Mouse (Mus musculus): ENCODE data around the gene Adprhl2. TPM values are rescaled to one million over a fixed set of nuclear protein-coding genes. Genes with fewer than 3 reads are reported as not detected.

Adprhl2 gene
- polyA plus RNA-seq, 1 experiment from 2014 or later, result 61.0 TPM

GRCm38 (mm10) chr4:126300916-126301583 lies 20.5 kb downstream of the Adprhl2 start:
- Histone ChIP-seq H3K9ac (ENCODE audit: low read length) (peak overlapping the region; percentile 51), H3K36me3 (ENCODE audit: control insufficient read depth, insufficient read depth, low read length) (no peaks in the 10 kb centered on the region), H3K4me1 (replicated peaks; ENCODE audit: control insufficient read depth, insufficient read depth, low read length) (peaks cover 22% of the 10 kb centered on the region), H3K27me3 (ENCODE audit: control insufficient read depth, insufficient read depth, low read depth, low read length) (peaks cover 37% of the 10 kb centered on the region), H3K9me3 (ENCODE audit: control insufficient read depth, low read length) (peaks cover 2% of the 10 kb centered on the region; the same call in 1 of the 2 replicates), H3K4me2 (ENCODE audit: low read depth, low read length) (peak overlapping the region; percentile 79), H3K27ac (ENCODE audit: low read length) (no peak overlapping the region), H3K4me3 (ENCODE audit: low read length) (peak overlapping the region; percentile 50)
- WGBS, result 1% methylated on average over 47 of the region's 50 CpGs
- 0 out of 2 replicates have a peak, but pooled peaks have one; percentile 16 for ATAC-seq (ENCODE audit: low read depth)

- 2% methylated on average over 34 of the region's 34 CpGs for WGBS
- ATAC-seq (ENCODE audit: low read depth), result peak; percentile 71
- Histone ChIP-seq H3K9ac (ENCODE audit: low read length) (peak overlapping the region; percentile 46), H3K9me3 (ENCODE audit: control insufficient read depth, low read length) (no peaks in the 10 kb centered on the region), H3K36me3 (ENCODE audit: control insufficient read depth, insufficient read depth, low read length) (no peaks in the 10 kb centered on the region), H3K27me3 (ENCODE audit: control insufficient read depth, insufficient read depth, low read depth, low read length) (peaks cover 25% of the 10 kb centered on the region), H3K4me2 (ENCODE audit: low read depth, low read length) (peak overlapping the region; percentile 68), H3K27ac (ENCODE audit: low read length) (peak overlapping the region; percentile 37; the same call in 1 of the 2 replicates), H3K4me3 (ENCODE audit: low read length) (peak overlapping the region; percentile 43), H3K4me1 (replicated peaks; ENCODE audit: control insufficient read depth, insufficient read depth, low read length) (peaks cover 20% of the 10 kb centered on the region)
Measured at GRCm38 (mm10) chr4:126296617-126297101, 24.8 kb downstream of the Adprhl2 start.

GRCm38 (mm10) chr4:126295937-126296336 lies 25.6 kb downstream of the Adprhl2 start:
- Histone ChIP-seq H3K27ac (ENCODE audit: low read length) (no peak overlapping the region), H3K4me3 (ENCODE audit: low read length) (no peak overlapping the region), H3K27me3 (ENCODE audit: control insufficient read depth, insufficient read depth, low read depth, low read length) (peaks cover 18% of the 10 kb centered on the region), H3K9ac (ENCODE audit: low read length) (no peak overlapping the region), H3K4me1 (replicated peaks; ENCODE audit: control insufficient read depth, insufficient read depth, low read length) (peaks cover 15% of the 10 kb centered on the region), H3K4me2 (ENCODE audit: low read depth, low read length) (0 out of 2 replicates have a peak overlapping the region, but pooled peaks have one; percentile 68), H3K9me3 (ENCODE audit: control insufficient read depth, low read length) (no peaks in the 10 kb centered on the region), H3K36me3 (ENCODE audit: control insufficient read depth, insufficient read depth, low read length) (no peaks in the 10 kb centered on the region)
- 41% methylated on average over 4 of the region's 4 CpGs for WGBS
- no peak for ATAC-seq (ENCODE audit: low read depth)

- no peak overlapping the region for H3K27ac ChIP-seq (ENCODE audit: low read length)
- peaks cover 12% of the 10 kb centered on the region; the same call in 1 of the 2 replicates for H3K4me1 ChIP-seq (replicated peaks; ENCODE audit: control insufficient read depth, insufficient read depth, low read length)
- ATAC-seq (ENCODE audit: low read depth), result no peak
- no peaks in the 10 kb centered on the region for H3K36me3 ChIP-seq (ENCODE audit: control insufficient read depth, insufficient read depth, low read length)
- H3K9me3 ChIP-seq (ENCODE audit: control insufficient read depth, low read length), result no peaks in the 10 kb centered on the region
- no peak overlapping the region for H3K4me2 ChIP-seq (ENCODE audit: low read depth, low read length)
- H3K4me3 ChIP-seq (ENCODE audit: low read length), result no peak overlapping the region
- peaks cover 10% of the 10 kb centered on the region for H3K27me3 ChIP-seq (ENCODE audit: control insufficient read depth, insufficient read depth, low read depth, low read length)
- WGBS, result 55% methylated on average over 6 of the region's 6 CpGs
- no peak overlapping the region for H3K9ac ChIP-seq (ENCODE audit: low read length)
Measured at GRCm38 (mm10) chr4:126295152-126295551, 26.4 kb downstream of the Adprhl2 start.

GRCm38 (mm10) chr4:126291196-126291595 lies 30.3 kb downstream of the Adprhl2 start:
- no peaks in the 10 kb centered on the region for H3K9me3 ChIP-seq (ENCODE audit: control insufficient read depth, low read length)
- H3K9ac ChIP-seq (ENCODE audit: low read length), result peak overlapping the region; percentile 25; the same call in 1 of the 2 replicates
- no peaks in the 10 kb centered on the region for H3K36me3 ChIP-seq (ENCODE audit: control insufficient read depth, insufficient read depth, low read length)
- no peak overlapping the region for H3K4me3 ChIP-seq (ENCODE audit: low read length)
- H3K4me1 ChIP-seq (replicated peaks; ENCODE audit: control insufficient read depth, insufficient read depth, low read length), result peaks cover 11% of the 10 kb centered on the region; the same call in 1 of the 2 replicates
- H3K27me3 ChIP-seq (ENCODE audit: control insufficient read depth, insufficient read depth, low read depth, low read length), result peaks cover 21% of the 10 kb centered on the region
- no peak overlapping the region for H3K27ac ChIP-seq (ENCODE audit: low read length)
- whole genome bisulfite sequencing, result 13% methylated on average over 13 of the region's 13 CpGs
- ATAC-seq (ENCODE audit: low read depth), result no peak
- H3K4me2 ChIP-seq (ENCODE audit: low read depth, low read length), result no peak overlapping the region

- Histone ChIP-seq H3K27me3 (ENCODE audit: control insufficient read depth, insufficient read depth, low read depth, low read length) (peaks cover 26% of the 10 kb centered on the region), H3K9ac (ENCODE audit: low read length) (no peak overlapping the region), H3K36me3 (ENCODE audit: control insufficient read depth, insufficient read depth, low read length) (no peaks in the 10 kb centered on the region), H3K4me1 (replicated peaks; ENCODE audit: control insufficient read depth, insufficient read depth, low read length) (peaks cover 11% of the 10 kb centered on the region; the same call in 1 of the 2 replicates), H3K4me3 (ENCODE audit: low read length) (no peak overlapping the region), H3K4me2 (ENCODE audit: low read depth, low read length) (no peak overlapping the region), H3K9me3 (ENCODE audit: control insufficient read depth, low read length) (peaks cover 2% of the 10 kb centered on the region; the same call in 1 of the 2 replicates), H3K27ac (ENCODE audit: low read length) (no peak overlapping the region)
- WGBS, result 83% methylated on average over 8 of the region's 8 CpGs
- ATAC-seq (ENCODE audit: low read depth), result no peak
Measured at GRCm38 (mm10) chr4:126290314-126290713, 31.2 kb downstream of the Adprhl2 start.

GRCm38 (mm10) chr4:126288085-126288666 lies 33.3 kb downstream of the Adprhl2 start:
- Histone ChIP-seq H3K4me1 (replicated peaks; ENCODE audit: control insufficient read depth, insufficient read depth, low read length) (peaks cover 11% of the 10 kb centered on the region; the same call in 1 of the 2 replicates), H3K27ac (ENCODE audit: low read length) (no peak overlapping the region; the same call in 1 of the 2 replicates), H3K36me3 (ENCODE audit: control insufficient read depth, insufficient read depth, low read length) (no peaks in the 10 kb centered on the region), H3K9ac (ENCODE audit: low read length) (peak overlapping the region; percentile 1; the same call in 1 of the 2 replicates), H3K27me3 (ENCODE audit: control insufficient read depth, insufficient read depth, low read depth, low read length) (peaks cover 26% of the 10 kb centered on the region), H3K4me3 (ENCODE audit: low read length) (peak overlapping the region; percentile 11), H3K4me2 (ENCODE audit: low read depth, low read length) (peak overlapping the region; percentile 38), H3K9me3 (ENCODE audit: control insufficient read depth, low read length) (peaks cover 2% of the 10 kb centered on the region; the same call in 1 of the 2 replicates)
- ATAC-seq (ENCODE audit: low read depth), result peak; percentile 15; the same call in 1 of the 2 replicates
- WGBS, result 38% methylated on average over 17 of the region's 17 CpGs

GRCm38 (mm10) chr4:126287302-126287995 lies 34.1 kb downstream of the Adprhl2 start:
- H3K9me3 ChIP-seq (ENCODE audit: control insufficient read depth, low read length), result peaks cover 2% of the 10 kb centered on the region; the same call in 1 of the 2 replicates
- H3K9ac ChIP-seq (ENCODE audit: low read length), result no peak overlapping the region
- H3K27me3 ChIP-seq (ENCODE audit: control insufficient read depth, insufficient read depth, low read depth, low read length), result peaks cover 26% of the 10 kb centered on the region
- H3K4me1 ChIP-seq (replicated peaks; ENCODE audit: control insufficient read depth, insufficient read depth, low read length), result peaks cover 11% of the 10 kb centered on the region; the same call in 1 of the 2 replicates
- no peaks in the 10 kb centered on the region for H3K36me3 ChIP-seq (ENCODE audit: control insufficient read depth, insufficient read depth, low read length)
- no peak overlapping the region; the same call in 1 of the 2 replicates for H3K4me3 ChIP-seq (ENCODE audit: low read length)
- H3K4me2 ChIP-seq (ENCODE audit: low read depth, low read length), result peak overlapping the region; percentile 70
- ATAC-seq (ENCODE audit: low read depth), result peak; percentile 67
- no peak overlapping the region for H3K27ac ChIP-seq (ENCODE audit: low read length)
- 25% methylated on average over 11 of the region's 11 CpGs for whole genome bisulfite sequencing

Data from lung, embryonic 16.5 days (tissue).